Mouse (Mus musculus) mouse embryonic stem cell (cell line): Measurements from ENCODE around the gene Col2a1.

Experiments used
- in situ Hi-C, 2 experiments: fragments of 300-500 bp; cut with MboI; formaldehyde crosslinking; loops; 1 replicate in 1 of 2; 3 replicates in 1 of 2; pipeline ENCODE4 v1.14.3; 2019 to 2020; ENCODE audit warnings: low sequenced_read_pairs in 2 of 2, low pct_unique_long_range_greater_than_20kb in 1 of 2, mixed read lengths in 1 of 2; ENCODE audit not compliant: unreplicated experiment in 1 of 2

Gene Col2a1

GRCm38 (mm10) chr15:97973248-97974005, 31.1 kb downstream of the Col2a1 start:
- in situ Hi-C loops: no loop called here

DNA sequence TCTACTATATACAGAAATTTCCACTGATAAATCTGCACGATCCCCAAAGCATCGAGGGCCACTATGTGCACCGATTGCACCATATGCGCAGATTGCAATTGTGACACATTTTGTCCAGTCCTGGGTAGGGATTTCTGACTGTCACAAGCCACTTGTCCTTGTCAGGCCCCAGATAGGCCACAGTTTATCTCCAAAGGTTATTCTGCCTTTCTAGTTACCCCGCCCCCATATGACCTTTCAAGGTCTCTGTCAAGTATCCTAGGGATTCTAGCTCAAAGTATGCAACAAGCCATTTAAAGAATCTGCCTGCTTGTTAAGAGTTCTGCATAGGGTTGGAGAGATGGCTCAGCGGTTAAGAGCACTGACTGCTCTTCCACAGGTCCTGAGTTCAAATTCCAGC, 31.9 kb downstream of the Col2a1 start:
- in situ Hi-C loops: no loop called here

- in situ Hi-C loops: no loop called here
Measured at GRCm38 (mm10) chr15:97970299-97970698, 34.2 kb downstream of the Col2a1 start.

- in situ Hi-C loops: no loop called here
Measured at GRCm38 (mm10) chr15:97965311-97966045, 39.0 kb downstream of the Col2a1 start.

- in situ Hi-C loops: no loop called here
Measured at GRCm38 (mm10) chr15:97964836-97965187, 39.7 kb downstream of the Col2a1 start.

GRCm38 (mm10) chr15:97963989-97964835, 40.3 kb downstream of the Col2a1 start, which contains the start of gene Tmem106c:
Gene Tmem106c, plus strand, starts transcription at chr15:97964200.
- in situ Hi-C loops: no loop called here

- in situ Hi-C loops: no loop called here
Measured at GRCm38 (mm10) chr15:97963329-97963988, 41.0 kb downstream of the Col2a1 start.

GRCm38 (mm10) chr15:97956416-97956815, 48.1 kb downstream of the Col2a1 start:
- in situ Hi-C loops: no loop called here

DNA sequence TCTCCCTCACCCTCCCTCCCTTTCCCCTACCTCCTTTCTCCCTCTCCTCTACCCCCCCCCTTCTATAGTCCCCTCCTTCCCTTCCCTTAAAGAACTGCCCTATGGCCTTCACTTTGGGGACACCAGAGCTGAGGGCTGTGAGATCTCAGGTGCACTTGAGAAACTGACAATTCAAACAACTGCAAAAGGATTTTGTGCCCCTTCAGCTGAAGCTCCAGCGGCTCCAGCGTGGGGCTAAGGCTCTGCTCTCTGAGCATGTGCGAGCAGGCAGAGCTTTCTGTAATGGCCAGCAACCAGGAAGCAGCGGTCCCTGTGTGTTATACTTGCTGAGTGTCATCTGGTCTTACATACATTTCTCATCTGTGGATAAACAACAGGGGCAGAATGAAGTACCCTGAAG, 48.8 kb downstream of the Col2a1 start:
- in situ Hi-C loops: no loop called here

DNA sequence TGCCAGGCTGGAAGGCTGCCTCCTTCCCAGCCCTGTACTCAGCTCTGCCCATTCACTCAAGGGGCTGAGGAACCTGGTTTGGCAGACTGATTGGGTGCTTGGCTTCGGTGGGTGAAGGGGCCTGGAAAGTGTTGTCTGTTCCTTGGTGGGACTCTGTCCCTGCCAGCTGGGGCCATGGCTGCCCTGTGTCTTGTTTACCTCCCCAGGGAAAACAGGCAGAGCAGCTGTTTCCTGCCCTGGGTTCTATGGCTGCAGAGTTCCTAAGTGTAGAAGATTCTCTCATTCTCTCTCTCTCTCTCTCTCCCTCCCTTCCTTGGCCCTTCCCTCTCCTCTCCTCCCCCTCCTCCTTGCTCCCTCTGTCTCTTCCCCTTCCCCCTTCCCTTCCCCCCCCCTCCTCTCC, 49.2 kb downstream of the Col2a1 start:
- in situ Hi-C loops: no loop called here

DNA sequence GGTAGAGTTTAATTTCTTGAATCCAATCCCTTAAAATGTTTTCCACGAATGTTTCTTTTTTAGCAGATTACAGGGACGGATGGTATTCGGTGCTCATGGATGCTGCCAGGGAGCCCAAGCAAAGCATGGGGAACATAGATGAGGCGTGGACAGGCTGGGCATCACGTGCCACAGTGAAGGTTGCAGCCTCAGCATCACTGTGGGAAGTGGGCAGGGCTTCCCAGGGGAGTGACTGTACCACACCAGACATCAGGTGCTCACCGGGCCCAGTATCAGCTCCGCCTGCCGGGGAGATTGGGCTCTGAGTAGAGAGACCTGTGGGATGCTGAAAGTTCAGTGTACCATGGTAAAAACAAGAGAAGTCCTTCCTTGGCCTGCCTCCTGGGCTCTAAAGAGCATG, 49.8 kb downstream of the Col2a1 start:
- in situ Hi-C loops: no loop called here

- in situ Hi-C loops: no loop called here
Measured at GRCm38 (mm10) chr15:97952889-97953189, 51.7 kb downstream of the Col2a1 start.

DNA sequence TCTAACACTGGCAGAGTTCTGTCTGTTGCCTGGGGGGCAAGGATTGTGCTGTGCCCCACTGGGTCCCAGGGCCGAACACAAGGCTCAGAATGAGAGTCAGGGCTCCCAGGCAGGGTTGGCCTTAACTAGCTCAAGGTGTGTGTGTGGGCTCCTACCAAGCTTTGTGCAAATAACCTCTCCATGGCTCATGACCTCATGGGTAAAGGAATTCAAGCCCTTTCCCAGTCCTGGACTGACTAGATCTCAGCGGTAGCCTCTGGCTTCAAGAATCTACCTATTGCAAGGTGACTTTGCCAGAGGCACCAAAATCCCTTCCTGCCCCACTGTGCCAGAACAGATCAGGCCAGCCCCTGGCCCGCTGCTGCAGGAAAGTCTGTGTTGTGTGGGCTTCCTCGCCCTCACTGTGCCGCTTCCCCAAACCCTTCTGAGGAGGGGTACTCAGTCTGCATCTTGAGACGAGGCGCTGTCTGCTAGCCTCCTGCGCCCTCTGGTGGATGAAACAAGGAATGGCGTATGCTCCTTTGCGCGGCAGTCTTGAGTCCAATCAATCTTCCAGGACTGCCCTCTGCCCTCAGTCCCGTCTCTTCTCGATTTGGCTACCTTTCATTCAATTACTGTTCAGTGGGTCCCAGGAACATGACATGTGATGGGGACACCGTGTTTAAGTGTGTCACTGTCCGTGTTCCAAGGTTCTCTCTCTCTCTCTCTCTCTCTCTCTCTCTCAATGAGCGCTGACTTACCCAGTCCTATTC, 52.2 kb downstream of the Col2a1 start:
- in situ Hi-C loops: no loop called here

DNA sequence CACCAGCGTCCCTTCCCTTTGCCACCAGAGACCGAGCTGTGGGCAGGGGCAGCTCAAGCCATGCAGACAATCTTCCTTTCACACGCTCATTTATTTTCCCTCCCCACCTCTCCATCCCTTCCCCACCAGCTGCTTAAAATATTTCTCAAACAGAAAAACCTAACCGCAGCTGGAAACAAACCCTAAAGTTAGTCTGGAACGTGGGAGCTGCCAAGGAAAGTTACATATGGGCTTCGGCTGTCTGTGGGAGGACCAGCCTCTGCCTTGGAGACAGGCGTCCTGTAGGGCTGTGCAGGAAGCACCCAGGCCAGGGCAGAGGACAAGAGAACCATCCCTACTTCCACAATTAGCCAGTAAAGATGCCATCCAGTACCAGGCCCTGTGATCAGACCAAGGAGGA, 54.3 kb downstream of the Col2a1 start:
- in situ Hi-C loops: no loop called here

- in situ Hi-C loops: loop anchor here in 1 of 2 experiments (5.0 kb wide), 1 partner anchor 82 kb away; no protein-coding TSS in a partner anchor
Measured at GRCm38 (mm10) chr15:97949706-97950105, 54.8 kb downstream of the Col2a1 start.

DNA sequence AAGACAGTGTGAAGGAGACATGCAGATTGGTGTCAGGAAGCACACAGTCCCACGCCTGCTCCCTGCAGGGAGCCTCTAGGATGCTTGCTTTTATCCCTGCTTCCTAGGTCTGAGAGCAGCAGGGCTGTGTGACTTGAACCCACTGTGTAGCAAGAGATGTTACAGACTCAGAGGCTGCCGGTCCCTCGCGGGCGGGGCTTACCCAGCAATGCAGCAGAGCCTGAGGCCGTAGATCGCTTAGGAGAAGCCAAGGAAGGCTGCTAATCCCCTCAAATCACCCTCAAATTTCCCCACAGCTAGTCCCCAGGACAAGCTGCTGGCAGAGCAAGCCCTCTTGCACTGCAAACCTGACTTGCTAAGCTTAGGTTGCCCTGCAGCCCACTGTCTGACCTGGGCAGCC, 55.8 kb downstream of the Col2a1 start:
- in situ Hi-C loops: loop anchor here in 1 of 2 experiments (5.0 kb wide), 1 partner anchor 81 kb away; no protein-coding TSS in a partner anchor

- in situ Hi-C loops: loop anchor here in 1 of 2 experiments (5.0 kb wide), 1 partner anchor 78 kb away; no protein-coding TSS in a partner anchor
Measured at GRCm38 (mm10) chr15:97945656-97946315, 58.7 kb downstream of the Col2a1 start.
